Mouse (Mus musculus): ENCODE data around the gene Papola. TPM values are rescaled to one million over a fixed set of nuclear protein-coding genes. Genes with fewer than 3 reads are reported as not detected.

Papola gene
- total RNA-seq, 2 experiments from 2014 or later = 128 to 149 TPM

DNA sequence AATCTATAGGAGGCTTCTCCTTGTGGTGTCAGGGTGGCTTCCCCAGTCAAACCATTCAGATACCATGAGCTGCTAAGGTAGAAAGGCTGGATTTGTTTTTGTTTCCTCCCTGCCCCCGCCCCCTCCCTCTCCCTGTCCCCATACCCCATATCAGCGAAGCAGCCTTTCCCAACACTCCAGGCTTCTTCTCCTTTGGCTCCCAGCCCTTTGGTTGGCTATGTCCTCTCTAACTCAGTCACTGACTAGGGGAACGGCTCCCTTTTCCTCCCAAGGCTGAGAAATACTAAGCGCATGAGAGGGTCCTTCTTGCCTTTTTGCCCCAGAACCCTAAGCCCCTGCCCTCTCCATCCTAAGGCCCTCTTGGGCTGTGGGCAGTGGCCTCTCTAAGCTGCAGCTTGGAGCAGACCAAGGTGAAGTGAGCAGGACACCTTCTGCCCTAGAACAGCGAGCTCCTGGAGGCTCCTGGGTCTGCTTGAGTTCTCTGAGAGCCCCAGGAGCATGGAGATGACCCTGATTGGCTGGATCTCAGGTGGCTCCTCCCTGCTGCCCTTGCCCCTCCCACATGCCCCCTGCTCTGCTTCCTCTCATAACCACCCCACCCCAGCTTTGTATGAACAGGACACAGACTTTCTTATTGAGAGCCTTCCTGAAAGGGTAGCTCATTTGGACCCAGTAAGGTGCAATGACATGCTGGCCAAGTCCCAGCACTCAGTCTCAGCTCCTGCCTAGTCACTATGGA, 73.6 kb downstream of the Papola start:
- no peak for DNase-seq (ENCODE audit: low spot score in 2 of 2)

DNA sequence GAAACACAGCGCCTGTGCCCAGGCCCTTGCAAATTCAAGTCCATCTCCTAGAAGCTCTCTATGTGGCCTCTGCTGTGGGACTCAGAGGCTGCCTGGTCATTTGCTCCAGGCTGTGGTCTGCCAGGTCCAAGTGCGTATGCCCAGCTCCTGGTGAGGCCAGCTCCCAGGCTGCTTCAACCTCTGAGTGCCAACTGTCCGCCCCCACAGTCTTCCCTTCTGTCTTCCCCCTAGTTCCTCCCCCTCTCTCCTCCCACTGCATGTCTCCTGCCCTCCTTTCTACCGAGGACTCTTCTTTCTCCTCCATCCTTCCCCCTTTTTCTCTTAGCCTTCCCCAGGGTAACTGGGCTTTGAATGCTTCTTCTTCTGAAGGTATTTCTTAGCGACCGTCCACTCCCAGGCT, 77.6 kb downstream of the Papola start:
- DNase-seq (ENCODE audit: low spot score in 2 of 2) = no peak

- no peak for DNase-seq (ENCODE audit: low spot score in 2 of 2)
Measured at GRCm38 (mm10) chr12:105862607-105863006, 78.1 kb downstream of the Papola start.

GRCm38 (mm10) chr12:105863436-105863835, 78.9 kb downstream of the Papola start:
- no peak for DNase-seq (ENCODE audit: low spot score in 2 of 2)

- DNase-seq (ENCODE audit: low spot score in 2 of 2) = no peak
Measured at GRCm38 (mm10) chr12:105867646-105868045, 83.2 kb downstream of the Papola start.

DNA sequence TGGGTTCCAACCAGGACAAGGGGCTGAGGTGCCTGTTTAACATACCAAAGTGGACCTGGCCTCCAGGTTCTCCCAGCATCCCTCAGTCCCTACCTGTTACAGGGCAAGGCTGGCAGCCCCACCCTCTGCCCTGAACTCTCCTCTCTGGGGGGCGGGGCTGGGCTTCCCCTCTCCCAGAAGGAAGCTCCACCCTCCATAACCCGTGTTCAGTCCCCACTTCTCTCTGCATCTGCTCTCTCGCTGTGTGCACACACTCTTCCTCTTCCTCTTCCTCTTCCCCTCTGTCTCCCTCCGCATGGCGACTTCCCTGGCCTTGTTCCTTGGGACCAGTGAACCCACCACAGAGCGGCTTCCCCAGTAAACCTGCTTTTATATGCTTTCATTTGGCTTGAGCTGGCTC, 84.7 kb downstream of the Papola start:
- DNase-seq (ENCODE audit: low spot score in 2 of 2) = no peak

DNA sequence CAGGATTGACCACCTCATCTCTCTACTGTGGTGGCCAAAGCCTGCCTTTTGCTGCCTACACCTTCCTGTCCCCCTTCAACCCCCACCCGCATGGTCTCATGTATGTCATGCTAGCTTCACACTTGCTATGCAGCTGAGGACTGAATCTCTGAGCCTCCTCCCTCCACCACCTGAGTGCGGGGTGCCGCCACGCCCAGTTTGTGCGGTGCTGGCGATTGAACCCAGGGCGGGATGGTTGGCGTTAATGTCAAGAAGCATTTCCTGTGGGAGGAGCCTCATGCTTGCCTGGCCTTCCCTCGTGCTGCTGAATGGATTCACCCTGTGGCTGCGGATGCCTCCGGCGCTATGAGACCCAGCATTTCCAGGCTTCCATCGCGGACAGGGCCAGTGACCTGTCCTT, 85.2 kb downstream of the Papola start:
- no peak for DNase-seq (ENCODE audit: low spot score in 2 of 2)

GRCm38 (mm10) chr12:105873283-105873682, 88.8 kb downstream of the Papola start:
- DNase-seq (ENCODE audit: low spot score in 2 of 2) = no peak

- peak in 1 of 2 experiments; percentile 38 for DNase-seq (ENCODE audit: low spot score in 2 of 2)
Measured at GRCm38 (mm10) chr12:105875112-105875511, 90.6 kb downstream of the Papola start.

- DNase-seq (ENCODE audit: low spot score in 2 of 2) = peak in 1 of 2 experiments; percentile 59
Measured at GRCm38 (mm10) chr12:105876521-105876920, 92.0 kb downstream of the Papola start.

- peak in 1 of 2 experiments; percentile 35 for DNase-seq (ENCODE audit: low spot score in 2 of 2)
Measured at GRCm38 (mm10) chr12:105876931-105877330, 92.4 kb downstream of the Papola start.

DNA sequence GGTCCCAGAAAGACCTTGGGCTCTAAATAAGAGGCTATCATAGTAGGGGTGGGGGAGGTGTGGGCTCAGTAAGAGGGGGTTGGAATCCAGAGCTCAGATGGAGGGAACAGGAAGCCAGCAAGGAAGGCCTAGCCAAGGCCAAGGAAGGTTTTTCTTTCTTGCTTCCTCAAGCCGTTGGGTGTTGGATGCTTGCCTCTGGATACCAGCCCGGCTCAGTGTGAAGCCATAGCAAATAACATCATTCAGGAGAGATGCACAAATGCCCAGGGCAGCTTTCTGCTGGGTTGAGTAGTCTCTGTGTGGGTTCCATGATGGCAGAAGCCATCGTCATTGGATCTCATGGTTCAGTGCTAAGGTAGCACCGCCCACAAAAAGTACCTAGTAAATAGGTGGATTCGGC, 94.3 kb downstream of the Papola start:
- no peak for DNase-seq (ENCODE audit: low spot score in 2 of 2)

DNA sequence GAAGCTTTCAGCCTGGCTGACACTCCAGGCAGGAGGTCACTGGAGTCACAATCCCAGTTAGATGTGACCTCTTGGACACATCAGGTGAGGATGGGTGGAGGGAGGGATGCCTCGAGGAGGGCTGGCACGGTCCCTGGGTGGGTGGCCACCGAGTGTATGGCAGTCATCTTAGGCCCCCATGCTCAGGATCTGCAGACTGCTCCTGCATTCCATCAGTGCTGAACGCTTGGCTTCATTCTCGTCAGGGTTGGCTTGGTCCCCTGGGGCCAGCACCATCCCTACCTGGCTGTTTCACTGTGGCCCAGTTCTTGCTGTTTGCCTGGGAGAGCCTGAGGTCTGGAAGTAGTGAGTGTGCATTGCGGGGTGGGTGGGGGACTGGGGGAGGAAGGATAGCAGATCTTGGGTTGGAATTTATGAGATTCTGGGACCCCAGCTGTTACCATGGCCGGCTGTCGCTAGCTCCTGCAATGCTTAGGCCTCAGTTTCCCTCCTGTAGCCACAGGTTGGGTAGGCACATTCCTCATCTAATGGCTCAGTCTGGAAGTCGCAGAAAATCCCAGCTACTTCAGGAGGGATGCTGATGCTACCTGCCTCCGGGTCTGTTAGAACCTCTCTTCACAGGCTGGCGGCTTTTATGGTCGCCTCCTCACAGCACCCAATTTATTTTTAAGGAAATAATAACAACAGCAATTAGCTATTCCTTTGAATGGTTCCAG, 99.5 kb downstream of the Papola start:
- no peak for DNase-seq (ENCODE audit: low spot score in 2 of 2)

GRCm38 (mm10) chr12:105884515-105885323, 100.2 kb downstream of the Papola start:
- no peak for DNase-seq (ENCODE audit: low spot score in 2 of 2)

Small RNA genes lying within 50 kb of the gene (microRNA-seq; reads per million reads assigned to microRNA genes)
- 0 reads per million in 2 experiments for gene Gm22120

Other genes starting within 250 kb of the Papola start
- gene Bdkrb2, start 221.5 kb upstream of the Papola start, total RNA-seq (2021) = under 1 TPM; 0.60 to 0.72 TPM
- gene Bdkrb1, start 181.6 kb upstream of the Papola start, total RNA-seq (2021) = not detected
- 10 to 100 TPM; 17.3 to 17.5 TPM for gene Gskip, start 99.9 kb upstream of the Papola start, total RNA-seq (2021)
- 10 to 100 TPM; 40.4 to 44.7 TPM for gene Atg2b, start 99.5 kb upstream of the Papola start, total RNA-seq (2021)
- 1 to 10 TPM; 1.9 to 3.3 TPM for gene Ak7, start 78.7 kb upstream of the Papola start, total RNA-seq (2021)
- gene Vrk1, start 225.5 kb downstream of the Papola start, total RNA-seq (2021) = 10 to 100 TPM; 15.6 to 15.8 TPM

All from layer of hippocampus, postnatal 14 days (tissue).